Mouse (Mus musculus): ENCODE results near the gene Agps.

DNA sequence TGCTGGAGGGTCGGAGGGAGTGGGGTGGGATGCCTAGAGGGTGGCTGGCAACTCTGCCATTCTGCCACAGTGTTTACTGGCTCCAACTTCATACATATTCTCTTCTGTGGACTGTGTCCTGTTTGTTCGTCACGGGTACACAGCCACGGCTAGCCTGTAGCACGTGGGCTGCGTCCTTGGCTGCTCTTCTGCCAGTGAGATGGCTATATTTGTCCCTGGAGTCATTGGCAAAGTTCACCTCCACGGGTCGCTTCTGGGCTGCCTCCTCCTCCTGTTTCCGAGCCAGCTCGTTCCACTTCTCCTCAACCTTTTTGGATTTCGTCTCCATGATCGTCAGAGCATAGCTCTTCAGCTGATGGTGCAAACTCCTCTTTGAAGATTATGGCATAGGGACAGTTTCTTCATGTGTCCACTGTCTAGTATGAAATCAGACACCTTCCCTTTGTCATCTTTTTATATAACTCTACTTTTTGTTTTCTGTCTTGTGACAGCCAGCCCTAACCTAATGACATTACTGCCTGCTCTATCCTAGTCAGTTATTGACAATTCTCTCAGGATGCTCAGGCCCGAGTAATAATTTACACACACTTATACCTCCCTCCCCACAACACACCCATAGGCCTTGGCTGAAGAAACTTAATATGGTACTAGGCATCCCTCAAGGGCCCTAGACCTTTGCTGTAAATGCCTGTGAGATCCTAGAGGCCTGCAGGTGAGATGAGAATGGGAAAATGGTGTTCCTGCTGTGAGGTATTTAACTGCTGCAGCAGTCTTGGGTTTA is 9.8 kb upstream of the Agps start:
- no peak for TF ChIP-seq CTCF (IDR thresholded peaks at IDR 0.05; ENCODE audit: extremely low read depth, insufficient read depth, insufficient read length, insufficient replicate concordance)
- TF ChIP-seq POLR2A (IDR thresholded peaks at IDR 0.05; ENCODE audit: low read depth, low read length) = no peak
